Mouse (Mus musculus): ENCODE data around the gene Ccdc87. TPM values are rescaled to one million over a fixed set of nuclear protein-coding genes. Genes with fewer than 3 reads are reported as not detected.
"Not testable (repeated sequence)": the region's sequence is repeated elsewhere in the genome, so short reads cannot be mapped to it uniquely, and the experiment has no call there.

The Ccdc87 gene
- polyA plus RNA-seq, 1 experiment from 2014 or later, result not detected

- H3K27ac ChIP-seq, result peak overlapping the region; percentile 94
- peaks cover 13% of the 10 kb centered on the region for H3K4me1 ChIP-seq
- H3K4me2 ChIP-seq, result peak overlapping the region; percentile 49
- no peaks in the 10 kb centered on the region for H3K36me3 ChIP-seq
- no peaks in the 10 kb centered on the region for H3K27me3 ChIP-seq (replicated peaks)
- peak; percentile 38; the same call in 1 of the 2 replicates for ATAC-seq (ENCODE audit: insufficient read depth, low FRiP score, low read depth)
- WGBS, result 2% methylated on average over 12 of the region's 12 CpGs
- peak overlapping the region; percentile 69 for H3K9ac ChIP-seq
- peak overlapping the region; percentile 77 for H3K4me3 ChIP-seq (replicated peaks)
- H3K9me3 ChIP-seq, result no peaks in the 10 kb centered on the region
Observed at GRCm38 (mm10) chr19:4811909-4812242, 27.3 kb upstream of the Ccdc87 start.

GRCm38 (mm10) chr19:4812334-4812949, 26.7 kb upstream of the Ccdc87 start:
- WGBS, result 70% methylated on average over 8 of the region's 8 CpGs
- not testable (repeated sequence) for ATAC-seq (ENCODE audit: insufficient read depth, low FRiP score, low read depth); H3K36me3 ChIP-seq; H3K9me3 ChIP-seq; H3K27me3 ChIP-seq (replicated peaks)
- Histone ChIP-seq H3K4me1 (peaks cover 13% of the 10 kb centered on the region), H3K4me2 (peak overlapping the region; percentile 49), H3K9ac (peak overlapping the region; percentile 69; the same call in 1 of the 2 replicates), H3K4me3 (replicated peaks) (peak overlapping the region; percentile 77), H3K27ac (peak overlapping the region; percentile 94; the same call in 1 of the 2 replicates)

- H3K9ac ChIP-seq, result no peak overlapping the region
- no peak overlapping the region for H3K4me3 ChIP-seq (replicated peaks)
- H3K9me3 ChIP-seq, result no peaks in the 10 kb centered on the region
- no peaks in the 10 kb centered on the region for H3K27me3 ChIP-seq (replicated peaks)
- H3K4me1 ChIP-seq, result peaks cover 11% of the 10 kb centered on the region
- H3K27ac ChIP-seq, result no peak overlapping the region
- no peaks in the 10 kb centered on the region for H3K36me3 ChIP-seq
- no peak for ATAC-seq (ENCODE audit: insufficient read depth, low FRiP score, low read depth)
- WGBS, result 77% methylated on average over 6 of the region's 6 CpGs
- H3K4me2 ChIP-seq, result no peak overlapping the region
Observed at GRCm38 (mm10) chr19:4813015-4813414, 26.2 kb upstream of the Ccdc87 start.

- no peak overlapping the region for H3K4me3 ChIP-seq (replicated peaks)
- H3K4me2 ChIP-seq, result no peak overlapping the region
- WGBS, result 48% methylated on average over 1 of the region's 1 CpGs
- H3K9me3 ChIP-seq, result no peaks in the 10 kb centered on the region
- H3K4me1 ChIP-seq, result no peaks in the 10 kb centered on the region
- H3K27me3 ChIP-seq (replicated peaks), result no peaks in the 10 kb centered on the region
- H3K9ac ChIP-seq, result no peak overlapping the region
- peak; percentile 79 for ATAC-seq (ENCODE audit: insufficient read depth, low FRiP score, low read depth)
- no peaks in the 10 kb centered on the region for H3K36me3 ChIP-seq
- H3K27ac ChIP-seq, result peak overlapping the region; percentile 31
Observed at GRCm38 (mm10) chr19:4817182-4817835, 21.9 kb upstream of the Ccdc87 start.

- H3K9me3 ChIP-seq, result no peaks in the 10 kb centered on the region
- peaks cover 4% of the 10 kb centered on the region; the same call in 1 of the 2 replicates for H3K36me3 ChIP-seq
- H3K27me3 ChIP-seq (replicated peaks), result no peaks in the 10 kb centered on the region
- no peak overlapping the region for H3K4me3 ChIP-seq (replicated peaks)
- WGBS, result 58% methylated on average over 5 of the region's 5 CpGs
- H3K27ac ChIP-seq, result no peak overlapping the region; the same call in 1 of the 2 replicates
- ATAC-seq (ENCODE audit: insufficient read depth, low FRiP score, low read depth), result peak; percentile 60; the same call in 1 of the 2 replicates
- no peaks in the 10 kb centered on the region for H3K4me1 ChIP-seq
- H3K9ac ChIP-seq, result no peak overlapping the region
- H3K4me2 ChIP-seq, result no peak overlapping the region
Observed at GRCm38 (mm10) chr19:4820678-4821303, 18.4 kb upstream of the Ccdc87 start.

GRCm38 (mm10) chr19:4828444-4829114, 10.6 kb upstream of the Ccdc87 start:
- H3K9ac ChIP-seq, result no peak overlapping the region
- ATAC-seq (ENCODE audit: insufficient read depth, low FRiP score, low read depth), result peak; percentile 75
- H3K27me3 ChIP-seq (replicated peaks), result no peaks in the 10 kb centered on the region
- H3K4me2 ChIP-seq, result no peak overlapping the region
- H3K9me3 ChIP-seq, result no peaks in the 10 kb centered on the region
- H3K4me1 ChIP-seq, result no peaks in the 10 kb centered on the region
- H3K4me3 ChIP-seq (replicated peaks), result no peak overlapping the region
- 51% methylated on average over 16 of the region's 16 CpGs for WGBS
- peak overlapping the region; percentile 35; the same call in 1 of the 2 replicates for H3K27ac ChIP-seq
- H3K36me3 ChIP-seq, result peaks cover 17% of the 10 kb centered on the region; the same call in 1 of the 2 replicates

GRCm38 (mm10) chr19:4829156-4829555, 10.0 kb upstream of the Ccdc87 start:
- H3K4me3 ChIP-seq (replicated peaks), result no peak overlapping the region
- 55% methylated on average over 7 of the region's 7 CpGs for WGBS
- no peaks in the 10 kb centered on the region for H3K27me3 ChIP-seq (replicated peaks)
- no peaks in the 10 kb centered on the region for H3K4me1 ChIP-seq
- ATAC-seq (ENCODE audit: insufficient read depth, low FRiP score, low read depth), result no peak
- no peak overlapping the region for H3K27ac ChIP-seq
- H3K9me3 ChIP-seq, result no peaks in the 10 kb centered on the region
- H3K9ac ChIP-seq, result no peak overlapping the region
- no peak overlapping the region for H3K4me2 ChIP-seq
- peaks cover 18% of the 10 kb centered on the region; the same call in 1 of the 2 replicates for H3K36me3 ChIP-seq

- Histone ChIP-seq H3K9ac (no peak overlapping the region), H3K27ac (no peak overlapping the region), H3K4me3 (replicated peaks) (no peak overlapping the region), H3K27me3 (replicated peaks) (no peaks in the 10 kb centered on the region), H3K36me3 (0 out of 2 replicates have a peak, but pooled peaks cover 9% of the 10 kb centered on the region), H3K4me2 (no peak overlapping the region), H3K9me3 (no peaks in the 10 kb centered on the region), H3K4me1 (peaks cover 9% of the 10 kb centered on the region)
- 86% methylated on average over 8 of the region's 8 CpGs for WGBS
- ATAC-seq (ENCODE audit: insufficient read depth, low FRiP score, low read depth), result no peak
Observed at GRCm38 (mm10) chr19:4833977-4834376, 5.2 kb upstream of the Ccdc87 start.

GRCm38 (mm10) chr19:4836096-4836495, 3.1 kb upstream of the Ccdc87 start:
- 62% methylated on average over 2 of the region's 2 CpGs for WGBS
- H3K27ac ChIP-seq, result no peak overlapping the region
- no peak for ATAC-seq (ENCODE audit: insufficient read depth, low FRiP score, low read depth)

GRCm38 (mm10) chr19:4837049-4837448, 2.1 kb upstream of the Ccdc87 start:
- Histone ChIP-seq H3K4me1 (peaks cover 16% of the 10 kb centered on the region), H3K9ac (no peak overlapping the region), H3K36me3 (0 out of 2 replicates have a peak, but pooled peaks cover 5% of the 10 kb centered on the region), H3K4me2 (no peak overlapping the region), H3K27ac (no peak overlapping the region), H3K9me3 (no peaks in the 10 kb centered on the region), H3K4me3 (replicated peaks) (no peak overlapping the region), H3K27me3 (replicated peaks) (peaks cover 14% of the 10 kb centered on the region)
- ATAC-seq (ENCODE audit: insufficient read depth, low FRiP score, low read depth), result no peak
- 93% methylated on average over 6 of the region's 6 CpGs for WGBS

More at GRCm38 (mm10) chr19:4836096-4836495, 3.1 kb upstream of the Ccdc87 start:
- Histone ChIP-seq H3K9ac (no peak overlapping the region), H3K9me3 (no peaks in the 10 kb centered on the region), H3K27me3 (replicated peaks) (peaks cover 14% of the 10 kb centered on the region), H3K4me2 (no peak overlapping the region), H3K4me3 (replicated peaks) (no peak overlapping the region), H3K36me3 (0 out of 2 replicates have a peak, but pooled peaks cover 5% of the 10 kb centered on the region), H3K4me1 (peaks cover 16% of the 10 kb centered on the region)

- Histone ChIP-seq H3K27me3 (replicated peaks) (peaks cover 14% of the 10 kb centered on the region), H3K36me3 (0 out of 2 replicates have a peak, but pooled peaks cover 1% of the 10 kb centered on the region), H3K9me3 (no peaks in the 10 kb centered on the region), H3K4me1 (peaks cover 16% of the 10 kb centered on the region), H3K4me3 (replicated peaks) (peak overlapping the region; percentile 66), H3K4me2 (peak overlapping the region; percentile 98), H3K27ac (0 out of 2 replicates have a peak overlapping the region, but pooled peaks have one; percentile 28), H3K9ac (peak overlapping the region; percentile 25; the same call in 1 of the 2 replicates)
- WGBS, result 28% methylated on average over 10 of the region's 10 CpGs
- no peak; the same call in 1 of the 2 replicates for ATAC-seq (ENCODE audit: insufficient read depth, low FRiP score, low read depth)
Observed at GRCm38 (mm10) chr19:4838526-4839140, 533 bp upstream of the Ccdc87 start.
